Mouse (Mus musculus) ES-Bruce4 (cell line): ENCODE measurements around the gene Lenep. TPM values are rescaled to one million over a fixed set of nuclear protein-coding genes. Genes with fewer than 3 reads are reported as not detected.

ENCODE experiments used
- H3K27ac ChIP-seq: 2 replicates; pipeline ENCODE4 v1.5.1; 2012; ENCODE audit warnings: low read length, inconsistent platforms; ENCODE audit not compliant: insufficient read depth
- H3K27me3 ChIP-seq: 2 replicates; pipeline ENCODE4 v1.6.1; 2012; ENCODE audit warnings: mild to moderate bottlenecking, low read length, inconsistent platforms; ENCODE audit not compliant: control insufficient read depth, poor library complexity, insufficient read depth, severe bottlenecking
- H3K36me3 ChIP-seq: 2 replicates; pipeline ENCODE4 v1.6.1; 2012; ENCODE audit warnings: inconsistent platforms, mild to moderate bottlenecking, low read length, moderate library complexity; ENCODE audit not compliant: control insufficient read depth, poor library complexity, insufficient read depth, severe bottlenecking
- H3K4me1 ChIP-seq: one replicate; pipeline ENCODE4 v1.8.1; 2011; ENCODE audit warnings: low read length; ENCODE audit not compliant: control insufficient read depth, insufficient read depth
- H3K4me3 ChIP-seq: 2 replicates; pipeline ENCODE4 v1.5.1; 2011; ENCODE audit warnings: low read depth, mild to moderate bottlenecking, low read length
- H3K9ac ChIP-seq: 2 replicates; pipeline ENCODE4 v1.6.1; 2012; ENCODE audit warnings: low read depth, mild to moderate bottlenecking, inconsistent platforms; ENCODE audit not compliant: poor library complexity, severe bottlenecking
- H3K9me3 ChIP-seq: replicated peaks from 2 replicates; pipeline ENCODE4 v1.6.1; 2012; ENCODE audit warnings: mild to moderate bottlenecking, low read length, inconsistent platforms; ENCODE audit not compliant: control insufficient read depth, poor library complexity, insufficient read depth, severe bottlenecking
- CTCF ChIP-seq: IDR thresholded peaks from one replicate; pipeline ENCODE4 v1.8.1; 2011; ENCODE audit warnings: low read depth, low read length
- EP300 ChIP-seq: IDR thresholded peaks from 2 replicates; pipeline ENCODE4 v1.6.1; 2011; ENCODE audit warnings: low read depth, low read length; ENCODE audit not compliant: insufficient read depth
- POLR2A ChIP-seq: IDR thresholded peaks from one replicate; pipeline ENCODE4 v1.8.1; 2011; ENCODE audit warnings: low read length; ENCODE audit not compliant: insufficient read depth
- polyA plus RNA-seq: library from polyadenylated mRNA; stranded (reverse); fragments of >200 nt; gene quantifications from 2 replicates; pipeline ENCODE4 v1.2.4, GENCODE M21; 2011; ENCODE audit warnings: low read depth; ENCODE audit not compliant: missing spikeins, insufficient read depth, insufficient read length

The Lenep gene
- polyA plus RNA-seq, 1 experiment: not detected

- no peak overlapping the region for H3K4me3 ChIP-seq
- peak overlapping the region; percentile 95 for H3K27ac ChIP-seq
Observed at GRCm38 (mm10) chr3:89382033-89382882, 20.3 kb downstream of the Lenep start.

GRCm38 (mm10) chr3:89381233-89381632 lies 21.4 kb downstream of the Lenep start:
- Histone ChIP-seq H3K4me1 (peaks cover 21% of the 10 kb centered on the region), H3K27me3 (no peaks in the 10 kb centered on the region), H3K9ac (peak overlapping the region; percentile 22; the same call in 1 of the 2 replicates), H3K4me3 (no peak overlapping the region), H3K27ac (no peak overlapping the region; the same call in 1 of the 2 replicates), H3K9me3 (no peaks in the 10 kb centered on the region), H3K36me3 (no peaks in the 10 kb centered on the region; the same call in 1 of the 2 replicates)
- no peak for TF ChIP-seq CTCF
- no peak for TF ChIP-seq EP300
- no peak for TF ChIP-seq POLR2A

More at GRCm38 (mm10) chr3:89382033-89382882, 20.3 kb downstream of the Lenep start:
- no peak overlapping the region for H3K9ac ChIP-seq
- peaks cover 21% of the 10 kb centered on the region for H3K4me1 ChIP-seq
- no peaks in the 10 kb centered on the region for H3K9me3 ChIP-seq
- H3K27me3 ChIP-seq: no peaks in the 10 kb centered on the region
- TF ChIP-seq POLR2A (no peak), CTCF (no peak), EP300 (no peak)
- no peaks in the 10 kb centered on the region; the same call in 1 of the 2 replicates for H3K36me3 ChIP-seq

- Histone ChIP-seq H3K27me3 (no peaks in the 10 kb centered on the region), H3K9ac (peak overlapping the region; percentile 22; the same call in 1 of the 2 replicates), H3K27ac (no peak overlapping the region), H3K36me3 (no peaks in the 10 kb centered on the region; the same call in 1 of the 2 replicates), H3K4me3 (peak overlapping the region; percentile 27; the same call in 1 of the 2 replicates), H3K4me1 (peaks cover 21% of the 10 kb centered on the region), H3K9me3 (no peaks in the 10 kb centered on the region)
- TF ChIP-seq CTCF: no peak
- TF ChIP-seq POLR2A: no peak
- no peak for TF ChIP-seq EP300
Observed at GRCm38 (mm10) chr3:89380711-89381110, 21.9 kb downstream of the Lenep start.

- Histone ChIP-seq H3K27ac (no peak overlapping the region), H3K9ac (peak overlapping the region; percentile 22; the same call in 1 of the 2 replicates)
Observed at GRCm38 (mm10) chr3:89380291-89380690, 22.3 kb downstream of the Lenep start.

GRCm38 (mm10) chr3:89379388-89380131 lies 23.0 kb downstream of the Lenep start:
- Histone ChIP-seq H3K9me3 (no peaks in the 10 kb centered on the region), H3K9ac (peak overlapping the region; percentile 49), H3K27ac (peak overlapping the region; percentile 84; the same call in 1 of the 2 replicates), H3K4me1 (peaks cover 21% of the 10 kb centered on the region), H3K27me3 (no peaks in the 10 kb centered on the region), H3K36me3 (no peaks in the 10 kb centered on the region; the same call in 1 of the 2 replicates), H3K4me3 (peak overlapping the region; percentile 14)
- TF ChIP-seq EP300: no peak
- TF ChIP-seq CTCF: no peak
- TF ChIP-seq POLR2A: no peak

More at GRCm38 (mm10) chr3:89380291-89380690, 22.3 kb downstream of the Lenep start:
- Histone ChIP-seq H3K4me3 (peak overlapping the region; percentile 27; the same call in 1 of the 2 replicates), H3K27me3 (no peaks in the 10 kb centered on the region), H3K4me1 (peaks cover 21% of the 10 kb centered on the region), H3K36me3 (no peaks in the 10 kb centered on the region; the same call in 1 of the 2 replicates), H3K9me3 (no peaks in the 10 kb centered on the region)
- TF ChIP-seq POLR2A: no peak
- no peak for TF ChIP-seq EP300
- no peak for TF ChIP-seq CTCF
